Mouse (Mus musculus) activated CD4-positive, CD25-positive, alpha-beta regulatory T cell, adult 4 months (primary cell): ENCODE results near the gene Mup6. TPM values are rescaled to one million over a fixed set of nuclear protein-coding genes. Genes with fewer than 3 reads are reported as not detected.
"Not testable (repeated sequence)": the region's sequence is repeated elsewhere in the genome, so short reads cannot be mapped to it uniquely, and the experiment has no call there.

Experiments
- ATAC-seq: one replicate; pipeline ENCODE4 v1.8.0; 2017
- polyA plus RNA-seq, 2 experiments: library from polyadenylated mRNA; unstranded; fragments of 100-300 nt; shearing (Covaris generic); gene quantifications; one replicate each; pipeline ENCODE4 v1.2.1; 2017

Gene Mup6
- polyA plus RNA-seq: not detected

DNA sequence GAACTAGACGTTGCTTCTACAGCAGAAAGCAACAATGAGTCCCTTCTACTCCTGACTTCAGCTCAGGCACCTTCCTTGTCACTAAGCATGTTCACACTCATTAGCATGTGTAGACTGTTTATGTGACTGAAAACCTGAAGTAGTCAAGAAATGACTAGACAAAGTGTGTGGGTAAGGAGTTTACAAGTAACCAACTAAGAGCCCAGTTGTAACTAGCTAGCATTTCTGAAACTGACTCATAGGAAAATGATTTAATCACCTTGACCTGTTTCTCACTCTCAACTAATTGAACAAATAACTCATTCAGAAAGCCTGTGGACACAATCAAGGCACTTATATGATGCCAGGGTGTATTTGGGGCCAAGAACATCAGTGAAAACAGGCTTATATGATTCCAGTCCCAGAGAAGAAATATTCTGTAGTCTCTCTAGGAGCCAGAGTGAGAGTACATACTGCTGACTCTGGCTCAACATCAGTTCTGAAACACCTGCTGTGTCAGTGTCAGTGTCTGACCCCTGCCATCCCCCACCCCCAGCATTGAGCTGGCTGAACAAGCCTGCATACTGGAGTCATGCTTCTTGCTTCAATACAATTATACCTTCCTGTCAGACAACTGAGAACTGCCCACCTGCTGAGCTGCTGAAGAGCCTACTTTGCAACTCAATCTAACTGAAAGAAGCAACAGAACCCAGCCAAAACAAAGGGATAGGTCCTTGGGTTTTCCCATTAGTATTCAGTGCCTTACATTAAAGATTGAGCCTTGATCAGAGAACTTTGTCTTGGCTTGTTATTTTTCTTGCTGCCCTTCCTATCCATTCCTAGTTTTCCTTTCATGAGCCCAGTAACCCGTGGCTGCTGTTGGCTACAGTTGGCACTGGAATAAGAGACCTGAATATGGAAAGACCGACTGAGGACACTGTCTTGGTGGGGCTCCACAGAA is at the start of gene Mup6:
Mup6 (plus strand) TSS at position 890 of the 940 bp plus-strand sequence.
- no peak for ATAC-seq

DNA sequence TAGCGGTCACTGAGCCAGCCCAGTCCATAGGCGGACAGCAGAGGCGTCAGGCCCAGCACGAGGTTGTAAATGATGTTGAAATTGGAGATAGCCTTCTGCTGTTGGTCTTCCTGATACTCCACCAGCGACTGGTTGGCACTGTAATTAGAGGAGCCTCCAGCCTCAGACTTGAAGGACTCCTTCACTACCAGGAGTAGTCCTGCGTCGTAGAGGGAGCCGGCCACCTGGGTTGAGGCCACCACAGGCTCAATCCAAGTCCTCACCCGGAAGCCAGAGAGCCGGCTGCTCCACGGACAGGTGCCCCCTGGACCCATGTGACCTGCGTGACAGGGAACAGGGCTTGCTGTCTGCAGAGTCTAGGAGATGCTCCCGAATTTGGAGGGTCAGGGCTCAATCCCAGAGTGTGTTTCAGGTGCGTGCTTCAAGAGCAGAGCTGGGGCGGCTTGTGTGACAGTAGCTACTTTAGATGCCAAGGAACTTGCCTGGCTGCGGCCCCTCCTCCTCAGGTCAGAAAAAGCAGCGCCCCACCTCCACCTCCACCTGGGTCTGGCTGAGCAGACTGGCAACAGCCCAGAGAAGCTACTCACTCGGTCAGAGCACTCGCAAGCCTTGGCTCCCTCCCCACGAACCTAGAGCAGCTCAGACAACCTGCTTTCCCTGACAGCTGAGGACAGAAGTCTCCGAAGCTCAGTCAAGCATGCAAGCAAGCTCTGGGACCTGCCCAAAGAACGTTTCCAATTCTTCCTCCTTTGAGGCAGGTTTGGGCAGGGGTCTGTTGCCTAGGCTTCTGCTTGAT is 49.3 kb upstream of the Mup6 start, which contains the start of gene Slc46a2:
Slc46a2 (minus strand) TSS at position 449 of the 796 bp plus-strand sequence.
- no peak for ATAC-seq

DNA sequence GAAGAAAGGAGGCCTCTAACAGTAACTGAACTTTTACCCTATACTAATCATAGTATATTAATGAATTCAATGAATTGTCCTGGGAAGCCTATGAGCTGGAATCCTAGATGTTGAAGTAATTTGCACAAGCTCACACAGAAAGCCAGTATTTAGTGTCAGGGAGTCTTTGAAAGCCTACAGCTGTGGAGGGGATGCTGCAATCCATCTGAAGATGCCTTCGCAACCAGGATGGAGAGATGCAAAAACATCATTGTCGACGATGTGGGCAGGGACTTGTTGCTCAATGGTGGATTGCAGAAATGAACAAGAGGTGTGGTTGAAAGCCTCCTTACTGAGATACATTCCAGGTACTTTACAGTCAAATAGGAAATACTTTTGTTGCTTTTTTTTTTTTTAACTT is 46.1 kb upstream of the Mup6 start:
- no peak for ATAC-seq

DNA sequence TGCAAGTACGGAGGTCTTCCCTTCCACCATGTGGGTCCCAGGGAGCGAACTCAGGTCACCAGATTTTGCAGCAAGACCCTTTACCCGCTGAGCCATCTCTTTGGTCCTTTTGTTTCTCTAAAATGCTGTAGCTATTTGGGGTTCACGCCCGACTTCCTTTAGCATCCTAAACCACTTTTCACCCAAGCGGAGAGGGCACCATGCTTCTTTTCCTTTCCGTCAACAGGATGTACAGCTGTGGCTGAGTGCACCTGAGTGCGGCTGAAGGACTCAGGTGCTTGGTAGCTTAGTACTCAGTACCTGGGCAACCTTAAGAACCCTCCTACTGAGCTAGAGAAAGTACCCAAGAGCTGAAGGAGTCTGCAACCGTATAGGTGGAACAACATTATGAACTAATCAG is 39.0 kb upstream of the Mup6 start:
- no peak for ATAC-seq

DNA sequence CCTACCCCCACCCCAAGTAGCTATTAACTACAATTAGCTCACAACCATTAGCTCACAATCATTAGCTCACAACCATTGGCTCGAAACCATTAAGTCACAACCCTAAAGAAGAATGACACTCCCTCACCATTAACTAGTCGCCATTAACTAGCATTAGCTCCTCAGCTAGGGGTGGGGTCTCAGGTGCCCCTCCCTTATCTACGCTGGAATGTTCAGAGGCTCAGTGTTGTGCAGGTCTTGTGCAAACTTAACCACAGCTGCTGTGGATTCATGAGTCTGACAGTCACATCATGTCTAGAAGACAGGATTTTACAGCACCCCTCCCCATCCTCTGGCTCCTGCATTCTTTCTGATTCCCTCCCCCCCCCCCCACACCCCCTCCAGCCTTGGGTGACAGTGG is 36.4 kb upstream of the Mup6 start:
- no peak for ATAC-seq

DNA sequence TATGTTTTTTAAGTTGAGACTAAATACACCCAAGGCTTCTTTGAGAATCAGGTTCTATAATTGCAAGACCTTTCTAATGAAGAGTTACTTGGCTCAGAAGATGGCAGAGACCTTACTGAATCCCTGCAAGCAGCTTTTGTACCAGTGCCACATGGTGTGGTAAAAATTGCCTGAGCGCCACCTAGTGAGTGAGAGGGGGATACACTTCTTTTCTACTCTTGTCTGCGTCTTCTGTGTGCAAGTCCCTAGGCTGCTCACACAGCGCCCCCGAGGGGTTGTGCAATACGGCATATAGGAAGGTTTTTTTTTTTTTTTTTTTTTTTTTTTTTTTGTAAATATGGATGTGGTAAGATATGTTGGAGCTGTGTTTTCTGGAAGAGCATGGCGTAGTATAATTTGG is 35.7 kb upstream of the Mup6 start:
- no peak for ATAC-seq

DNA sequence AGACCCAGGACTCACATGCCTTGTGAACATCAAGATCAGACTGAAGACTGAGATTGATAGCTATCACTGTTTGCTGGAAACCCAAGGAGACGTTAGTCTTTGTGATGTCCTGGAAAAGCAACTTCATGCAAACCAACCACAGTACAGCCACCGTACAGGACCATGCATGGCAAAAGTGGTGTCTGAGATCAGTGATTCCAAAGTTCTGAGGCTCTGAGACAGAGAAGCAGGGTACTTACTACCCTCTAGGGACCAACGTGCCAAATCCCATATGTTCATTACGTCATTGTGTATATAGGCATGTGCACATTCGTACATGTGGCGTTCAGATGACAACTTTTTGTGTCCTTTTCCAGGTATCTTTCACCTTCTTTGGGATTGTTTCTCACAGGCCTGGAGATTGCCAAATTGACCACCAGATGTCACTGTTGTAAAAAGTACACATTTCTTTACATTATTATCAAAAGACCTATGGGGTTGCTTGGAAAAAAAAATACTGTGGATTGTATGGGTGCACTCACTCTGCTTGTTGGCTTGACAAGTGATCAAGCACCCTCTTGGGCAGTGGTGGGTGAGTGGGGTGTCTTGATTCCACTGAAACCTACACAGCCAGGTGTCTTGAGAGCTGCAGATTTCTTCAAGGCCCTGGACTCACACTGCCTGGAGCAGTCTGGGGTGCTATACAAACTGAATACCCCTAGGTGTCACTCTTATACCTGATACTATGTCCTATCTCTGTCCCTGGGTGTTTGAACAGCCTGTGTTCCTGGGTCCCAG is 31.4 kb upstream of the Mup6 start:
- peak; percentile 52 for ATAC-seq

DNA sequence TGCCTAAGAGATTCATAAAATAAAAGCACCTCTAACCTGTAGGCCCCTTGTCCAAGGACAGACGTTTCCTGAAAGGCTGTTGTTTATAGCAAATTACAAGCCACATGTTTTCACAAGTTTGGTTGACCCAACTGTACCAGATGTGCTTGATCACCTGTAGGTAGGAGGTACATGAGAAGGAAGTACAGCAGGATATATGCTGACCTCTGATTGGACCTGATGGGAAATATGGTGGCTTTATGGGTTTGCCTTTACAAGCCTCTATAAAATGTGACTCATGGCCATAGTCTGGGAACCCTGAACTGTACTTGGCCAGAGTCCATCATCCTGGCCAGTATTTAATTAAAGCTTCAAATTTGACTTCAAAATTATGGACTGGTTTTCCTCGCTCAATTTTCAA is 26.6 kb upstream of the Mup6 start:
- no peak for ATAC-seq

DNA sequence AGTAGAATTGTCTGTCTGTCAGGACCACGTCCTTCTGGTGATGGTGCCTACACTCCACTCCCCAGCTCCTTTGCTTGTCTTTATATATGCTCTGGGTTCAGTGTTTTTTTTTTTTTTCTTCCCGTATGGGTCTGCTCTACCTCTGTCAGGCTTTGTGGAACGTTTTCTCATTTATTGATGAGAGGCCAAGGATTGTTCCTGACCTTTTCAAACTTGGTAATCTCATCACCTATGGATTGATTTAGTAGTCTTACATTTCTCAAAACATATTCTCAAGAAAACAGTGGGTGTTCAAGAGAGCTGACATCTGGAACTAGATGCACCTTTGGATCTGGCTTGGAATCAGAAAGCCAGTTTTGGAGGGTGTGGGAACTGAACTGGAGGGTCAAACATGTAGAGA is 3.5 kb upstream of the Mup6 start, which contains the start of gene Mup4:
Mup4 (minus strand) TSS at position 101 of the 400 bp plus-strand sequence.
- no peak for ATAC-seq

DNA sequence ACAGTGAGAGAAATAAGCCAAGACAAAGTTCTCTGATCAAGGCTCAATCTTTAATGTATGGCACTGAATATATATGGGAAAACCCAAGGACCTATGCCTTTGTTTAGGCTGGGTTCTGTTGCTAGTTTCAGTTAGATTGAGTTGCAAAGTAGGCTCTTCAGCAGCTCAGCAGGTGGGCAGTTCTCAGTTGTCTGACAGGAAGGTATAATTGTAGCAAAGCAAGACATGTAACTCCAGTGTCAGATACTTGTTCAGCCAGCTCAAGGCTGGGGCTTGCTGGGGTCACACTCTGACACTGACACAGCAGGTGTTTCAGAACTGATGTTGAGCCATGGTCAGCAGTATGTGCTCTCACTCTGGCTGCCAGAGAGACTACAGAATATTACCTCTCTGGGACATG is 33.8 kb downstream of the Mup6 start:
- ATAC-seq: not testable (repeated sequence)

DNA sequence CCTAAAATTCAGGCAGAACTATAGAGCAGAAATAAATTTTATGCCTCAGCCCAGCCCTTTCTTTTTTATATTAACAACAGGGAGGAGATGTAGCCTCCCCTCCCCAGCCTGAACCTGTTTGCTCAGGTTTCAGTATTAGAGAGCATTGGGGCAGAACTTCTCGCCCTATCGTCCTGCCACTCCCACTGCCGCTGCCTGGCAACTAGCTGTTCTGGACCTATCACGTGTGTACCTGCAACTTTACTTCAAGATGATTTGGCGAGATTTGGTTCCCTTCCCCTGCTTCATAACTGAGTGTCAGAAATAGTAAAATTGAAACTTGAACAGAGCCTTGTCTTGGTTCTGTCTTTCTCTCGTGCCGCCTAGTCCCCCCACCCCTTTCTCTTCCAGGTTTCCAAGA is 56.0 kb downstream of the Mup6 start:
- ATAC-seq: not testable (repeated sequence)

DNA sequence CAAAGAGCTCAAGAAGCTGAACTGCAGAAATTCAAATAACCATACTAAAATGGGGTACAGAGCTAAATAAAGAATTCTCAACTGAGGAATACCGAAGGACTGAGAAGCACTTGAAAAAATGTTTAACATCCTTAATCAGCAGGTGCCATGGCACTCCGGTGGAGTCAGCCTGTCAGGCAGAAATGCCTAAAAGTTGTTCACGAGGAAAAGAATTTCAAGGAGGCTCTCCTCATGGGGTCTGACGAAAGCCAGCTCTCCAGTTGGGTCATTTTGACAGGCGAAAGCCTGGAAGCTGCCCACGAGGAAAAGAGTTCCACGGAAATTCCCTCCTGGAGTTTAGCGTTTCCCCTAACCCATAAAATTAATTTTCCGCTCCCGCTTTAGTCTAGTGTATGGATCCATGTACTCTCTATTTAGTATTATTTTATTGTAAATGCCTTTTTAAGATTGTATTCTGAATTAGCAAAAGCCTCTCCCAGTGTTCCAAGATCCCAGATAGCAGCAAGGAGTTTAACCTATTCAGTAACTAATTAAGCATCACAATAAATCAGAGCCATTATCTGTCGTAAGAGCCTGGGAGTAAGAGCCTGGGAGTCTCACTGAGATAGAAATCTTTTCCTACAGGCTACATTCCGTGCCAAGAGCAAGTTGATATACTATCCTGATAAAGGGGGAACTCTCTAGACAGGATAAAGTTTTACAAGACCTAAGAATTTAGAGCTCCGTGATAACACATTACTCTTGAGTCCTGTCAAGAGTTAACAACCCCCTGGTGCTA is 65.4 kb downstream of the Mup6 start:
- ATAC-seq: not testable (repeated sequence)

Other genes with a start within 250 kb of the Mup6 start
- 10 to 100 TPM; 37.2 to 44.7 TPM for gene Inip, start 162.7 kb upstream of the Mup6 start, polyA plus RNA-seq
- 1 to 10 TPM; 1.6 to 1.9 TPM for gene Snx30, start 158.5 kb upstream of the Mup6 start, polyA plus RNA-seq
- gene Slc46a2, start 49.2 kb upstream of the Mup6 start, polyA plus RNA-seq: under 1 TPM; 0.22 to 0.34 TPM
- not detected for gene Mup4, start 3.6 kb upstream of the Mup6 start, polyA plus RNA-seq
- gene Mup7, start 106.2 kb downstream of the Mup6 start, polyA plus RNA-seq: not detected
- not detected for gene Mup2, start 190.0 kb downstream of the Mup6 start, polyA plus RNA-seq